Mouse (Mus musculus) C2C12 (cell line): ENCODE measurements around the gene Gsk3b.

Experiments used
- CEBPB ChIP-seq: IDR thresholded peaks from one replicate; pipeline ENCODE4 v1.6.1; 2011; ENCODE audit warnings: low read depth, mild to moderate bottlenecking, control low read depth, moderate library complexity
- CTCF ChIP-seq: IDR thresholded peaks from one replicate; pipeline ENCODE4 v1.5.1; 2011; ENCODE audit not compliant: control insufficient read depth, insufficient read depth, insufficient read length
- MYOG ChIP-seq: IDR thresholded peaks from one replicate; pipeline ENCODE4 v1.6.1; 2011; ENCODE audit not compliant: control insufficient read depth, insufficient read length; ENCODE audit errors: extremely low read depth

DNA sequence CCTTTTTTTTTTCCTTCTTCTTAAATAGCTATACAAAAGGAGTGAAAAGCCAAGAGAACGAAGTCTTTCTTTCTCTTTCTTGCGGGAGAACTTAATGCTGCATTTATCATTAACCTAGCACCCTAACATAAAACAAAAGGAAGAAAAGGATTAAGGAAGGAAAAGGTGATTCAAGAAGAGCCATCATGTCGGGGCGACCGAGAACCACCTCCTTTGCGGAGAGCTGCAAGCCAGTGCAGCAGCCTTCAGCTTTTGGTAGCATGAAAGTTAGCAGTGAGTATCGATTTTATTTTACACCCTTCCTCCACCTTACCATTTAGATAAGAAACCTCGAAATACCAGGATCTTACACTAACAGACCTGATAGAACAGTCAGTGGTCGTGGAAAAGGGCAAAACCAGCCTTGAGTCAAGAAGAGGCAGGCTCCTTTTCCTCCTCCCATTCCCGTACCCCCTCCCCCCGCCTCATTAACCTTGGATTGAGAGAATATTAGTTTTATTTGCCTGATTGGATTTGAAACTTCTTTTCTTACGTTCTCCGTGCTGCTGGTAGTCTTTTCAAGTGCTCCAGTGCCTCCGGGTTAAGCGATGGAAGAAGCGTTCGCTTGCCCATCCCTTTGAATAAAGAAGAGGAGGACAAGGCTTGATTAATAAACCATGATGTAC is 1.7 kb downstream of the Gsk3b start:
- TF ChIP-seq CTCF (no peak), CEBPB (no peak), MYOG (no peak)
